Mouse (Mus musculus): ENCODE results near the gene 1110008L16Rik. TPM values are rescaled to one million over a fixed set of nuclear protein-coding genes. Genes with fewer than 3 reads are reported as not detected.
"Not testable (repeated sequence)": the region's sequence is repeated elsewhere in the genome, so short reads cannot be mapped to it uniquely, and the experiment has no call there.

The 1110008L16Rik gene
- polyA plus RNA-seq, 1 experiment from 2014 or later: 12.1 TPM

- Histone ChIP-seq H3K4me1 (ENCODE audit: control insufficient read depth, insufficient read depth, low read length) (no peaks in the 10 kb centered on the region), H3K4me2 (ENCODE audit: low read length) (no peak overlapping the region), H3K9ac (ENCODE audit: low read length) (no peak overlapping the region), H3K36me3 (ENCODE audit: control insufficient read depth, insufficient read depth, low read length) (no peaks in the 10 kb centered on the region), H3K27ac (ENCODE audit: low read depth, low read length) (peak overlapping the region; percentile 6; the same call in 1 of the 2 replicates), H3K4me3 (ENCODE audit: low read depth, low read length) (no peak overlapping the region), H3K9me3 (replicated peaks; ENCODE audit: control insufficient read depth, low read length) (no peaks in the 10 kb centered on the region), H3K27me3 (replicated peaks; ENCODE audit: control insufficient read depth, insufficient read depth, low read length) (no peaks in the 10 kb centered on the region)
- 77% methylated on average over 18 of the region's 18 CpGs for WGBS
- DNase-seq (ENCODE audit: low spot score) (no peak), ATAC-seq (no peak)
These were observed 22.4 kb downstream of the 1110008L16Rik start for GRCm38 (mm10) chr12:55321642-55322291.

GRCm38 (mm10) chr12:55325702-55326101 is 26.3 kb downstream of the 1110008L16Rik start:
- no peak overlapping the region for H3K9ac ChIP-seq (ENCODE audit: low read length)
- no peaks in the 10 kb centered on the region for H3K36me3 ChIP-seq (ENCODE audit: control insufficient read depth, insufficient read depth, low read length)
- H3K27ac ChIP-seq (ENCODE audit: low read depth, low read length): no peak overlapping the region
- no peaks in the 10 kb centered on the region for H3K4me1 ChIP-seq (ENCODE audit: control insufficient read depth, insufficient read depth, low read length)
- no peaks in the 10 kb centered on the region for H3K27me3 ChIP-seq (replicated peaks; ENCODE audit: control insufficient read depth, insufficient read depth, low read length)
- WGBS: 93% methylated on average over 7 of the region's 7 CpGs
- no peaks in the 10 kb centered on the region for H3K9me3 ChIP-seq (replicated peaks; ENCODE audit: control insufficient read depth, low read length)
- no peak overlapping the region for H3K4me2 ChIP-seq (ENCODE audit: low read length)
- no peak for DNase-seq (ENCODE audit: low spot score)
- no peak overlapping the region for H3K4me3 ChIP-seq (ENCODE audit: low read depth, low read length)
- ATAC-seq: no peak

DNA sequence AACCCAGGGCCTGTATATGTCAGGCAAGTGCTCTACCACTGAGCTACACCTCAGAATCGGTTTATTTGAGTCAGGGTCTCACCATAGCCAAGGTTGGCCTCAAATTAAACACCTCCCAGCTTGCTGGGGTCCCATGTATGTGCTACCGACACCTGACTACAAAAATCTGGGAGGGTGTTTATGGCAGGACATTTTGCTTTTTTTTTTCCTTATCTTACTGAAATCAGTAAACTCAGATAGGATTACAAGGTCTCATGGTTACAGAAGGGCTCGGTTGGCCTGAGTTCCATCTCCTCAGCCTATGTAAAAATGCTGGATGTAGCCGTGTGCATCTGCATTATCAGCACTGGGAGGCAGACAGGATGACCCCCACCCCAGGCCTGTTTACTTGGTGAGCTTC is 29.4 kb downstream of the 1110008L16Rik start:
- Histone ChIP-seq H3K4me3 (ENCODE audit: low read depth, low read length) (no peak overlapping the region), H3K27me3 (replicated peaks; ENCODE audit: control insufficient read depth, insufficient read depth, low read length) (no peaks in the 10 kb centered on the region), H3K4me1 (ENCODE audit: control insufficient read depth, insufficient read depth, low read length) (no peaks in the 10 kb centered on the region), H3K9ac (ENCODE audit: low read length) (no peak overlapping the region), H3K4me2 (ENCODE audit: low read length) (no peak overlapping the region), H3K36me3 (ENCODE audit: control insufficient read depth, insufficient read depth, low read length) (no peaks in the 10 kb centered on the region), H3K9me3 (replicated peaks; ENCODE audit: control insufficient read depth, low read length) (no peaks in the 10 kb centered on the region), H3K27ac (ENCODE audit: low read depth, low read length) (no peak overlapping the region)
- 94% methylated on average over 4 of the region's 4 CpGs for WGBS
- DNase-seq (ENCODE audit: low spot score) (no peak), ATAC-seq (no peak)

DNA sequence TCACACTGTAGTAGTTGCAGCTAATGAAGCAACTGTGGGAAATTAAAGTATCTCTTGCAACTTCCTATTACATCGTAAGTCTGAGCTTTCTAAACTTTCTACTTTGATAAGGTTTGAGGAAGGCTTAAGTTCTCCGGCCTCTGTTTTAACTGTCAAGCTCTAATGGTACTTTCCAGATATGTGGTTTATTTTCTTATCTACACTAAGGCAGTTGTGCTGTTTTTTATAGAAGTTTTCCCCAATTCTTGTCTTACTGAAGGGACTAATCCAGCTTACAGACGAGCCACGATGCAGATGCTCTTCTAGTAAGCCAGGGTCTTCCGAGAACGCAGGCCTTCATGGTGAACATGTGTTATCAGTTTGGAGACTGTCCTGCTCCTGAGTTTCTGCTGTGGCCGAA is 30.0 kb downstream of the 1110008L16Rik start:
- WGBS: 97% methylated on average over 7 of the region's 7 CpGs
- no peak overlapping the region for H3K4me3 ChIP-seq (ENCODE audit: low read depth, low read length)
- H3K36me3 ChIP-seq (ENCODE audit: control insufficient read depth, insufficient read depth, low read length): no peaks in the 10 kb centered on the region
- no peaks in the 10 kb centered on the region for H3K9me3 ChIP-seq (replicated peaks; ENCODE audit: control insufficient read depth, low read length)
- H3K4me2 ChIP-seq (ENCODE audit: low read length): no peak overlapping the region
- no peaks in the 10 kb centered on the region for H3K4me1 ChIP-seq (ENCODE audit: control insufficient read depth, insufficient read depth, low read length)
- H3K27ac ChIP-seq (ENCODE audit: low read depth, low read length): no peak overlapping the region
- H3K27me3 ChIP-seq (replicated peaks; ENCODE audit: control insufficient read depth, insufficient read depth, low read length): no peaks in the 10 kb centered on the region
- no peak for ATAC-seq
- DNase-seq (ENCODE audit: low spot score): no peak
- no peak overlapping the region for H3K9ac ChIP-seq (ENCODE audit: low read length)

DNA sequence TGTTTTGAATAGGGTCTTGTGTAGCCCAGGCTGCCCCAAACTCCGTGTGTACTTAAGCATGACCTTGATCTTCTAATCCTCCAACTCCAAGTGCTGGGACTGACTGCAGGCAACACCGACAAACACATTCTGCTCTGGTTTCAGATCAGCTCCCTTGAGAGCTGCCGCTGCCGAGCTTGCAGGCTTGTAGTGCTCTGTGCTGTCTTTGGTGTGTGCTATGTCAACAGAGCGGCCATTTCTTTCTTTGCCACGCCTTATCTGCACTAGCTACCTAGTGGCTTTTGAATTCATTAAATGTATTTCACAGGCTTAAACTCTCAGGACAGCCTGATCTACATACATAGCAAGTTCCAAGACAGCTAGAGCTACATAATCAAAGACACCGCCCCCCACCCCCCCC is 34.3 kb downstream of the 1110008L16Rik start:
- Histone ChIP-seq H3K27me3 (replicated peaks; ENCODE audit: control insufficient read depth, insufficient read depth, low read length) (no peaks in the 10 kb centered on the region), H3K4me2 (ENCODE audit: low read length) (no peak overlapping the region), H3K36me3 (ENCODE audit: control insufficient read depth, insufficient read depth, low read length) (no peaks in the 10 kb centered on the region), H3K9ac (ENCODE audit: low read length) (no peak overlapping the region), H3K4me3 (ENCODE audit: low read depth, low read length) (no peak overlapping the region), H3K4me1 (ENCODE audit: control insufficient read depth, insufficient read depth, low read length) (no peaks in the 10 kb centered on the region), H3K27ac (ENCODE audit: low read depth, low read length) (no peak overlapping the region), H3K9me3 (replicated peaks; ENCODE audit: control insufficient read depth, low read length) (no peaks in the 10 kb centered on the region)
- ATAC-seq: no peak
- no peak for DNase-seq (ENCODE audit: low spot score)
- WGBS: 94% methylated on average over 7 of the region's 7 CpGs

- H3K9me3 ChIP-seq (replicated peaks; ENCODE audit: control insufficient read depth, low read length); H3K9ac ChIP-seq (ENCODE audit: low read length); H3K27ac ChIP-seq (ENCODE audit: low read depth, low read length); H3K4me3 ChIP-seq (ENCODE audit: low read depth, low read length); DNase-seq (ENCODE audit: low spot score); H3K27me3 ChIP-seq (replicated peaks; ENCODE audit: control insufficient read depth, insufficient read depth, low read length); ATAC-seq; H3K4me2 ChIP-seq (ENCODE audit: low read length); H3K4me1 ChIP-seq (ENCODE audit: control insufficient read depth, insufficient read depth, low read length); H3K36me3 ChIP-seq (ENCODE audit: control insufficient read depth, insufficient read depth, low read length): not testable (repeated sequence)
- WGBS: 100% methylated on average over 1 of the region's 2 CpGs
These were observed 39.1 kb downstream of the 1110008L16Rik start for GRCm38 (mm10) chr12:55338490-55338889.

GRCm38 (mm10) chr12:55343045-55343444 is 43.7 kb downstream of the 1110008L16Rik start:
- not testable (repeated sequence) for H3K4me3 ChIP-seq (ENCODE audit: low read depth, low read length); H3K9ac ChIP-seq (ENCODE audit: low read length); H3K4me2 ChIP-seq (ENCODE audit: low read length); H3K9me3 ChIP-seq (replicated peaks; ENCODE audit: control insufficient read depth, low read length); H3K4me1 ChIP-seq (ENCODE audit: control insufficient read depth, insufficient read depth, low read length); H3K27ac ChIP-seq (ENCODE audit: low read depth, low read length); ATAC-seq; H3K27me3 ChIP-seq (replicated peaks; ENCODE audit: control insufficient read depth, insufficient read depth, low read length); H3K36me3 ChIP-seq (ENCODE audit: control insufficient read depth, insufficient read depth, low read length); DNase-seq (ENCODE audit: low spot score)
- 82% methylated on average over 1 of the region's 1 CpGs for WGBS

DNA sequence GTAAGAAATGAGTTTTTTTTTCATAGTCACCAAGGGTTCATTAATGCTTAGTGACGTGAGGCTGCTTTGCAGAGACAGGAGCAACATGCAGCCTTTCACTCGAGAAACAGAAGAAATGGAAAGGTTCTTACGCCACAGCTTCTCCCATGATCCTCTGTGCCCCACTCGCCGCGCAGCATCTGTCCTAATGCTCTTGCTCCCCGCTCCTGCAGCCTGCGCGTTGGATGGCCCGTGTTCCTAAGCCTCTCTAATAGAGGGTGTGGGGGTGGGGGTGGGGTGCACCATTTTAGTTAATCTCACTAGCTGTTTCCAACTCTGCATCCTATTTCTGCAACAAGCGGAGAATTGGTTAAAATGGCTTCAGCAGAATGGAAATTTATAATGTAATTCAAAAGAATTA is 44.6 kb downstream of the 1110008L16Rik start:
- Histone ChIP-seq H3K4me3 (ENCODE audit: low read depth, low read length) (no peak overlapping the region), H3K27me3 (replicated peaks; ENCODE audit: control insufficient read depth, insufficient read depth, low read length) (no peaks in the 10 kb centered on the region), H3K9ac (ENCODE audit: low read length) (no peak overlapping the region), H3K27ac (ENCODE audit: low read depth, low read length) (no peak overlapping the region), H3K9me3 (replicated peaks; ENCODE audit: control insufficient read depth, low read length) (no peaks in the 10 kb centered on the region), H3K4me1 (ENCODE audit: control insufficient read depth, insufficient read depth, low read length) (no peaks in the 10 kb centered on the region), H3K4me2 (ENCODE audit: low read length) (no peak overlapping the region), H3K36me3 (ENCODE audit: control insufficient read depth, insufficient read depth, low read length) (no peaks in the 10 kb centered on the region)
- peak; percentile 4 for DNase-seq (ENCODE audit: low spot score)
- ATAC-seq: no peak
- 73% methylated on average over 11 of the region's 11 CpGs for WGBS

DNA sequence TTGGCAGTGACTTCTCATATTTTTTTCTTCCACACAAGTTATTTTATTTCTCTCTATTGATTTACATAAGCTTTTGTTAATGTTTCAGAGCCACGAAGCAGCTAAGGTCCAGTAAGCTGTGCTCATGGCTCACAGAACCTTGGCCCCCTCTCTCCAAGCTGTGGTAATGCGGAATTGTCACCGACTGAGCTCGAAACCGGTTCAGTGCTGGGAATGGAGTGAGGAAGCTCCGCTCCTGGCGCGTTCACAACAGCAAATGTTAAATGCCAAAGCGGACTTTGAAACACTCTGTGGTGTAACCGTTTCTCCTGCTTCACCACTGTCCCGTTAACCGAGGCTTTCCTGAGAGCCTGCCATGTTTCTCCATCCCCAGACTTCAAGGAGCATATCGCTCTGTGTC is 45.2 kb downstream of the 1110008L16Rik start:
- Histone ChIP-seq H3K4me2 (ENCODE audit: low read length) (no peak overlapping the region), H3K36me3 (ENCODE audit: control insufficient read depth, insufficient read depth, low read length) (no peaks in the 10 kb centered on the region), H3K27ac (ENCODE audit: low read depth, low read length) (peak overlapping the region; percentile 52), H3K27me3 (replicated peaks; ENCODE audit: control insufficient read depth, insufficient read depth, low read length) (no peaks in the 10 kb centered on the region), H3K4me1 (ENCODE audit: control insufficient read depth, insufficient read depth, low read length) (no peaks in the 10 kb centered on the region), H3K9me3 (replicated peaks; ENCODE audit: control insufficient read depth, low read length) (no peaks in the 10 kb centered on the region), H3K9ac (ENCODE audit: low read length) (no peak overlapping the region), H3K4me3 (ENCODE audit: low read depth, low read length) (no peak overlapping the region)
- 83% methylated on average over 13 of the region's 13 CpGs for WGBS
- DNase-seq (ENCODE audit: low spot score) (peak; percentile 9), ATAC-seq (no peak)
